Mouse (Mus musculus) intestine, postnatal 0 days (tissue): ENCODE results near the gene Cdhr1. TPM values are rescaled to one million over a fixed set of nuclear protein-coding genes. Genes with fewer than 3 reads are reported as not detected.

Source experiments
- ATAC-seq: fragments of 200-750 bp; cut with Nextera tagmentation; 2 replicates; pipeline ENCODE4 v1.8.0; 2017; ENCODE audit warnings: mild to moderate bottlenecking, moderate TSS enrichment, moderate library complexity
- H3K27ac ChIP-seq: fragments of 300-500 bp; sonication (generic); 2 replicates; pipeline ENCODE4 v1.5.1; 2014; ENCODE audit warnings: mild to moderate bottlenecking, low read depth, low read length, moderate library complexity
- H3K27me3 ChIP-seq: fragments of 300-500 bp; sonication (generic); replicated peaks from 2 replicates; pipeline ENCODE4 v1.6.1; 2014; ENCODE audit warnings: low read length, mixed read lengths; ENCODE audit not compliant: control insufficient read depth, insufficient read depth
- H3K36me3 ChIP-seq: fragments of 300-500 bp; sonication (generic); 2 replicates; pipeline ENCODE4 v1.6.1; 2014; ENCODE audit warnings: mild to moderate bottlenecking, moderate library complexity; ENCODE audit not compliant: control insufficient read depth, insufficient read depth
- H3K4me1 ChIP-seq: fragments of 300-500 bp; sonication (generic); replicated peaks from 2 replicates; pipeline ENCODE4 v1.6.1; 2014; ENCODE audit warnings: antibody characterized with exemption, low read length, mixed read lengths; ENCODE audit not compliant: control insufficient read depth, insufficient read depth
- H3K4me2 ChIP-seq: fragments of 300-500 bp; sonication (generic); replicated peaks from 2 replicates; pipeline ENCODE4 v1.6.1; 2014; ENCODE audit warnings: low read depth, mild to moderate bottlenecking, moderate library complexity
- H3K4me3 ChIP-seq: fragments of 300-500 bp; sonication (generic); 2 replicates; pipeline ENCODE4 v1.5.1; 2014; ENCODE audit warnings: low read depth, low read length
- H3K9ac ChIP-seq: fragments of 300-500 bp; sonication (generic); 2 replicates; pipeline ENCODE4 v1.6.1; 2014; ENCODE audit warnings: mild to moderate bottlenecking, low read depth, low read length
- H3K9me3 ChIP-seq: fragments of 300-500 bp; sonication (generic); 2 replicates; pipeline ENCODE4 v1.6.1; 2016; ENCODE audit warnings: mixed run types; ENCODE audit not compliant: control insufficient read depth
- CTCF ChIP-seq: sonication (generic); IDR thresholded peaks from 2 replicates; pipeline ENCODE4 v1.5.1; 2016; ENCODE audit warnings: low read depth, mild to moderate bottlenecking, control low read depth, antibody characterized with exemption, moderate library complexity
- WGBS: fragments of 180-500 bp; shearing (Covaris S2); extraction: QIAGEN DNeasy Blood & Tissue Kit; methylation state at CpG from one replicate; pipeline ENCODE4 v1.1.7; 2014; 5-methylcytosine and 5-hydroxymethylcytosine counted together
- polyA plus RNA-seq: library from polyadenylated mRNA; unstranded; fragments of >200 nt; fragmentation: Nextera tagmentation; extraction: Ambion mirVana; gene quantifications from 2 replicates; pipeline ENCODE4 v1.2.1, GENCODE M21; 2015

The Cdhr1 gene
- polyA plus RNA-seq, 1 experiment from 2014 or later, result 0.07 TPM

DNA sequence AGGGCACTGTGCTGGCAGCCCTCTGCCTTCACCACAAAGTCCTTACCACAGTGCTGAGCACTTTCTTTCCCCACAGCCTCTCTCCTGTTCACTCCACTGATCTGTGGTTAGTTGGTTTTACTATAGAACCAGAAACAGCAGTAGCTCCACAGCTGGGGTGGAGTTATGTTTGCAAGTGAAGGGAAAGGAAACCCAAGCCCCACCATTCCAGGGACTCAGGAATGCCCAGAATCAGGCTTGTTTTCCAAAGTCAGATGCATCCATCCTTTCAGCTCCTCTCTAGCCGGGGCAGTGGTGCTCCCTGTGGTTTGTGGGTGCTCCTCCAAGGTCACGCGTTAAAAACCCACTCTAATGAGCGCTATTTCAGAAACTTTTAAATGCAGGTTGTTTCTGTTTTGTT lies 2.6 kb downstream of the Cdhr1 start:
- Histone ChIP-seq H3K9me3 (no peaks in the 10 kb centered on the region), H3K27me3 (peaks cover 16% of the 10 kb centered on the region), H3K4me3 (no peak overlapping the region), H3K4me1 (no peaks in the 10 kb centered on the region), H3K9ac (no peak overlapping the region), H3K27ac (no peak overlapping the region), H3K4me2 (no peak overlapping the region), H3K36me3 (no peaks in the 10 kb centered on the region)
- no peak for ATAC-seq
- TF ChIP-seq CTCF, result no peak
- 74% methylated on average over 4 of the region's 4 CpGs for WGBS

DNA sequence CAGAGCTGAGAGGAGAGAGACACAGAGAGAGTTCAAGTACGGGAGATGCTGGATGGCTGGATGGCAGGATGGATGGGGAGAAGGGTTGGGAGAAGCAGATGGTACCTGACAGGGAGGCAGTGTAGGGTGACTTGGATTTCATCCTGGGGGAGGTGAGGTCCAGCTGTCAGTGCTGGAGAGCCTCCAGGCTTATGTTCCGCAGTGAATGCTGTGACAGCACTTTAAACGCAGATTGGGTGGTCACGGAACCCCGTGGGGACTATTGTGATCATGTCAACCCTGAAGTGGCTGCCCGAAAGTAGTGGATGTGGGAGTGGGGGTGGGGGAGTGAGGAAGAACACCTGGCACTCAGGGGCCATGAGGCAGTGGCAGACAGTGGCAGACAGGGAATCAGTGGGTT lies 3.7 kb downstream of the Cdhr1 start:
- no peak for ATAC-seq
- Histone ChIP-seq H3K27me3 (peaks cover 16% of the 10 kb centered on the region), H3K9ac (no peak overlapping the region), H3K4me1 (no peaks in the 10 kb centered on the region), H3K9me3 (no peaks in the 10 kb centered on the region), H3K27ac (no peak overlapping the region), H3K4me3 (no peak overlapping the region), H3K4me2 (no peak overlapping the region), H3K36me3 (no peaks in the 10 kb centered on the region)
- TF ChIP-seq CTCF, result no peak
- 78% methylated on average over 6 of the region's 6 CpGs for WGBS

DNA sequence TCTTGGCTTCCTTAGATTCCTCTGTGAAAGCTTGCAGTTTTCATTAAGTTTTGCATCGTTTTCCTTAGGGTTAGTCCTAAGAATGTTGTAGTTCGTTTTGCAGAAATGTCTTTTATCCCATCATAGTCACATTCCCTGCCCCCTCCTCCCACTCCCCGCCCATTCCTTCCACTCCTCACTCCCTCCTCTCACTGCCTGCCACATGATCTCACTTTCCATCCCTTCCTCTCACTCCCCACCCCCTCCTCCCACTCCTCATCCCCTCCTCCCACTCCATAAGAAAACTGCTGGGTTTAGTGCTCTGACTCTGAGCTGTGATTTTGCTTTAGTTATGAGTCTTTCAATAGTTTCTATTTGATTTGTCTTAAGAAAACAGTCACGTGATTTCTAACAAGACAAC lies 14.4 kb downstream of the Cdhr1 start:
- ATAC-seq, result no peak
- Histone ChIP-seq H3K4me3 (no peak overlapping the region), H3K4me1 (no peaks in the 10 kb centered on the region), H3K9me3 (no peaks in the 10 kb centered on the region), H3K4me2 (no peak overlapping the region), H3K27me3 (no peaks in the 10 kb centered on the region), H3K36me3 (no peaks in the 10 kb centered on the region), H3K27ac (no peak overlapping the region), H3K9ac (no peak overlapping the region)
- no peak for TF ChIP-seq CTCF
- 28% methylated on average over 4 of the region's 4 CpGs for WGBS

DNA sequence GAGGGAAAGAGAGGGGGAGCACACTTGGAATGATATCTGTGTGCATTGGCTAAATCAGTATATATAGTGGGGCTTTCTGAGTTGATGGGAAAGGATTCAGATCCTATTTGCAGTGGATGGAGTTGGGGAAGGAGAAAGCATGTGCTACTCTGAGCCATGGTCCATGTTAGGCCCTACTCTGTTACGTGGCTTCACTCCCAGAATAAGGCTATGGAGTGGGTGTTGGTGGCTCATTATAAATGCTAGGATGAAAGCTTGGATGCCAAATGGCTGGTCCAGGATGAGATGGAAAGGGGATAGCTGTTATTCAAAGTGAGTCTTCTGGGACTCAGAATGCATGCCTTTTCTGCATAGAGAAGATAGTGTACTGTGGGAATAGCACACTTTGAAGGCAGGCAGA lies 17.4 kb downstream of the Cdhr1 start:
- H3K9ac ChIP-seq, result no peak overlapping the region
- WGBS, result 83% methylated on average over 1 of the region's 1 CpGs
- TF ChIP-seq CTCF, result no peak

DNA sequence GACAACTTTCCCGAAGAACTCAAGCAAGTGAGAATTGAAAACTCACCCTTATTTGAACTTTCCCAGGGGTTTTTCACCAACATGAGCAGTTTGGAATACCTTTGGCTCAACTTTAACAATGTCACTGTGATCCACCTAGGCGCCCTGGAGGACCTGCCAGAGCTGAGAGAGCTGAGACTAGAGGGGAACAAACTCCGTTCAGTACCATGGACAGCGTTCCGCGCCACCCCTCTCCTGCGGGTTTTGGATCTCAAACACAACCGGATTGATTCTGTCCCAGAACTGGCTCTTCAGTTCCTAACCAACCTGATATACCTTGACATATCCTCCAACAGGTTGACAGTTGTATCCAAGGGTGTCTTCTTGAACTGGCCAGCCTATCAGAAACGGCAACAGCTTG lies 29.6 kb downstream of the Cdhr1 start:
- WGBS, result 16% methylated on average over 9 of the region's 9 CpGs
- Histone ChIP-seq H3K27ac (no peak overlapping the region), H3K36me3 (no peaks in the 10 kb centered on the region), H3K9ac (no peak overlapping the region), H3K27me3 (no peaks in the 10 kb centered on the region), H3K4me2 (no peak overlapping the region), H3K4me3 (no peak overlapping the region), H3K4me1 (no peaks in the 10 kb centered on the region), H3K9me3 (no peaks in the 10 kb centered on the region)
- no peak for TF ChIP-seq CTCF
- no peak for ATAC-seq

More for the DNA sequence above, 17.4 kb downstream of the Cdhr1 start:
- H3K27ac ChIP-seq, result no peak overlapping the region
- no peaks in the 10 kb centered on the region for H3K4me1 ChIP-seq
- no peaks in the 10 kb centered on the region for H3K27me3 ChIP-seq
- H3K4me2 ChIP-seq, result no peak overlapping the region
- no peak overlapping the region for H3K4me3 ChIP-seq
- no peaks in the 10 kb centered on the region for H3K36me3 ChIP-seq
- no peaks in the 10 kb centered on the region for H3K9me3 ChIP-seq
- ATAC-seq, result no peak

DNA sequence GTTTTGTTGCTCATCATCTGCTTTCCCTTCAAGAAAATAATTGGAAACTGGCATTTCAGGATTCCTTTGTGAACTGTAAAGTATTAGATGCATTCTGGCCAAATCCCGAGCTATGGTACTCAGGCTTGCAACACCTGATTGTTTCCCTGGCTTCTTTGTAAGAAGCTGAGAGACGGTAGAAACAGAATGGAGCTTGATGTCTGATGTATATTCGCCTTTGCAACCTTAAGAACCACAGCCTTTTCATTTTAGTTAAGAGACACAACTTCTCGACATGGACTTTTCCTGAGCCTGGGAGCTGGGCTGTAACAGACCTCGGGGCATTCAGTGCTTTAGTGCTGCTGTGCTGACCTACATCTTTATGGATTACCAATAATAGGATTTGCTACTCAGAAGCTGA lies 30.5 kb downstream of the Cdhr1 start, which contains the start of gene Lrit2:
Gene Lrit2 (plus strand): TSS at position 301 of the 400 bp plus-strand sequence.
- 77% methylated on average over 5 of the region's 5 CpGs for WGBS

DNA sequence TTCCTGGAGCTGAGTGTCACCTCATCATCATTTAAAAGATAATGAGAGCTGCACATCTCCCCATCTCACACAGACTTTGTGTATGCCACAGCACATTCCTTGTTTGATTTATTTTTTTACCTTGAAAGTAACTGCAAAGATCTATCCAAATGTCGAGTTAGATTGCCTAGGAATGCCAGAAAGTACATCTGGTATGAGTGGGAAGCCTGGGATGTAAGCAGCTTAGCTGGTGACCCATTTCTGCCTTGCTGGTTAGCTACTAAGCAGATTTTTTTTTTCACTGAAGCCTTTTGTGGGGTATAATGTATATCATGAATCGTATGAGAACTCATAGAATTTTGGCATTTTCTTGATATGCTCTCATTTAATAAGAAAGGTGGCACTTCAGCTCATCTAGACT lies 31.5 kb downstream of the Cdhr1 start:
- TF ChIP-seq CTCF, result no peak
- Histone ChIP-seq H3K4me3 (no peak overlapping the region), H3K9ac (no peak overlapping the region), H3K4me1 (no peaks in the 10 kb centered on the region), H3K4me2 (no peak overlapping the region), H3K27me3 (no peaks in the 10 kb centered on the region), H3K27ac (no peak overlapping the region), H3K36me3 (no peaks in the 10 kb centered on the region), H3K9me3 (no peaks in the 10 kb centered on the region)
- 57% methylated on average over 2 of the region's 2 CpGs for WGBS
- no peak for ATAC-seq

More for the DNA sequence above, 30.5 kb downstream of the Cdhr1 start, which contains the start of gene Lrit2:
- no peak within 1 kb of the TSS for H3K27ac ChIP-seq
- no peak within 1 kb of the TSS for H3K4me3 ChIP-seq
- H3K9ac ChIP-seq, result no peak within 1 kb of the TSS
- ATAC-seq, result no peak
- H3K9me3 ChIP-seq, result no peaks in the 10 kb centered on the region
- H3K4me1 ChIP-seq, result no peaks in the 10 kb centered on the region
- no peak for TF ChIP-seq CTCF
- no peaks in the 10 kb centered on the region for H3K27me3 ChIP-seq
- no peaks in the 10 kb centered on the region for H3K36me3 ChIP-seq
- H3K4me2 ChIP-seq, result no peak within 1 kb of the TSS
